Mouse (Mus musculus) testis, adult 2 months (tissue): ENCODE measurements around the gene Dst.

Experiments used
- CTCF ChIP-seq: fragments of 200-500 bp; IDR thresholded peaks from 2 replicates; pipeline ENCODE4 v1.5.1; 2012; ENCODE audit warnings: low read depth, mild to moderate bottlenecking, inconsistent platforms, low read length, moderate library complexity; ENCODE audit not compliant: control insufficient read depth, insufficient read depth, insufficient replicate concordance
- POLR2A ChIP-seq: fragments of 200-500 bp; IDR thresholded peaks from 2 replicates; pipeline ENCODE4 v1.6.1; 2012; ENCODE audit warnings: low read depth, mild to moderate bottlenecking, inconsistent platforms, low read length, moderate library complexity; ENCODE audit not compliant: control insufficient read depth

DNA sequence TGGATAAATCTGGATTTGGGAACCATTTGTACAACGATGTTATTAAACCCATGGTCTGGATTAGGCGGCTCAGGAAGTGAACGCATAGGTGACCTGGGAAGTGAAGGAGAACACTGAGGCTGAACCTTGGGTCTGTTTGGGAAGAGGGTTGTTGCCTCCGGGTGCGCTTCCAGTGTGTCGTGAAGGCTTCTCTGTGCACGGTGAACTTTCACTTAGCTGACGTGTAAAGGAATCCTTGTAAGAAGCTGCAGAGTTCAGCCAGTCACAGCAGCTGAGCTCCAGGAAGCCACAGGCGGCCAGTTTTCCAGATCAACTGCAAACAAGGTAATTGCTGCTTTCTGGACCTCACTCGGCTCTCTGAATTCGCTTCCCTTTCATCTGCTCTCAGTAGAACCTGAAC is 66.4 kb downstream of the Dst start:
- TF ChIP-seq CTCF (no peak), POLR2A (no peak)
